Mouse (Mus musculus): ENCODE measurements at regions not wholly inside any gene's neighbourhood (a gene's known extent, or its start where the extent isn't known, plus 50 kb on each side); places are given as distances from the start of the nearest gene placed in this dataset.
A peak's percentile ranks its signal among the peaks of the same experiment; 100 is the strongest.
"Not testable (repeated sequence)": the region's sequence is repeated elsewhere in the genome, so short reads cannot be mapped to it uniquely, and the experiment has no call there.

GRCm38 (mm10) chr15:53984006-53984405, 99.3 kb downstream of the Gm7489 start:
- DNase-seq = not testable (repeated sequence)

- no peak for DNase-seq
Measured at GRCm38 (mm10) chr15:53989888-53990287, 105.2 kb downstream of the Gm7489 start.

GRCm38 (mm10) chr15:53995199-53995868, 110.6 kb downstream of the Gm7489 start:
- no peak for DNase-seq

GRCm38 (mm10) chr15:53998600-53999290, 114.0 kb downstream of the Gm7489 start:
- no peak for DNase-seq

GRCm38 (mm10) chr15:54033756-54034155, 149.1 kb downstream of the Gm7489 start:
- peak; percentile 26 for DNase-seq

GRCm38 (mm10) chr15:54050711-54051110, 166.0 kb downstream of the Gm7489 start:
- no peak for DNase-seq

- DNase-seq = peak; percentile 73
Measured at GRCm38 (mm10) chr15:54070005-54070634, 185.4 kb downstream of the Gm7489 start.

- no peak for DNase-seq
Measured at GRCm38 (mm10) chr15:54071732-54072131, 187.0 kb downstream of the Gm7489 start.

GRCm38 (mm10) chr15:54091301-54091700, 206.6 kb downstream of the Gm7489 start:
- no peak for DNase-seq

GRCm38 (mm10) chr15:54092386-54092785, 207.7 kb downstream of the Gm7489 start:
- DNase-seq = no peak

- no peak for DNase-seq
Measured at GRCm38 (mm10) chr15:54097498-54097897, 212.8 kb downstream of the Gm7489 start.

- DNase-seq = no peak
Measured at GRCm38 (mm10) chr15:54112406-54112805, 227.7 kb downstream of the Gm7489 start.

GRCm38 (mm10) chr15:54114096-54114512, 229.4 kb downstream of the Gm7489 start:
- DNase-seq = peak; percentile 78

- DNase-seq = no peak
Measured at GRCm38 (mm10) chr15:54117967-54118538, 233.3 kb downstream of the Gm7489 start.

- peak; percentile 11 for DNase-seq
Measured at GRCm38 (mm10) chr15:54120456-54120855, 235.8 kb downstream of the Gm7489 start.

GRCm38 (mm10) chr15:54164350-54164749, 279.6 kb downstream of the Gm7489 start:
- peak; percentile 7 for DNase-seq

- DNase-seq = no peak
Measured at GRCm38 (mm10) chr15:54167842-54168361, 283.2 kb downstream of the Gm7489 start.

- no peak for DNase-seq
Measured at GRCm38 (mm10) chr15:54177221-54177620, 292.5 kb downstream of the Gm7489 start.

- no peak for DNase-seq
Measured at GRCm38 (mm10) chr15:54177791-54178190, 293.1 kb downstream of the Gm7489 start.
